Mouse (Mus musculus) myocyte (in vitro differentiated cells): ENCODE measurements around the gene Ankrd33b.

Source experiments
- MAX ChIP-seq: IDR thresholded peaks from one replicate; pipeline ENCODE4 v1.6.1; 2011; ENCODE audit warnings: low read depth, mild to moderate bottlenecking, control low read depth
- MYOD1 ChIP-seq, 3 experiments: IDR thresholded peaks; one replicate each; pipeline ENCODE4 v1.6.1; 2011; ENCODE audit warnings: control low read depth in 2 of 3, low read depth in 2 of 3, mild to moderate bottlenecking in 2 of 3, moderate library complexity in 1 of 3; ENCODE audit not compliant: insufficient read length in 2 of 3, control insufficient read depth in 1 of 3
- MYOG ChIP-seq, 3 experiments: IDR thresholded peaks; one replicate each; pipeline ENCODE4 v1.6.1; 2011; ENCODE audit warnings: control low read depth in 2 of 3, low read depth in 2 of 3, mild to moderate bottlenecking in 2 of 3; ENCODE audit not compliant: insufficient read length in 2 of 3, control insufficient read depth in 1 of 3, insufficient read depth in 1 of 3
- POLR2A ChIP-seq: IDR thresholded peaks from one replicate; pipeline ENCODE4 v1.6.1; 2011; ENCODE audit warnings: low read depth, mild to moderate bottlenecking, control low read depth, moderate library complexity; ENCODE audit not compliant: insufficient read length
- USF1 ChIP-seq: IDR thresholded peaks from one replicate; pipeline ENCODE4 v1.6.1; 2011; ENCODE audit warnings: low read depth, mild to moderate bottlenecking, control low read depth, moderate library complexity

DNA sequence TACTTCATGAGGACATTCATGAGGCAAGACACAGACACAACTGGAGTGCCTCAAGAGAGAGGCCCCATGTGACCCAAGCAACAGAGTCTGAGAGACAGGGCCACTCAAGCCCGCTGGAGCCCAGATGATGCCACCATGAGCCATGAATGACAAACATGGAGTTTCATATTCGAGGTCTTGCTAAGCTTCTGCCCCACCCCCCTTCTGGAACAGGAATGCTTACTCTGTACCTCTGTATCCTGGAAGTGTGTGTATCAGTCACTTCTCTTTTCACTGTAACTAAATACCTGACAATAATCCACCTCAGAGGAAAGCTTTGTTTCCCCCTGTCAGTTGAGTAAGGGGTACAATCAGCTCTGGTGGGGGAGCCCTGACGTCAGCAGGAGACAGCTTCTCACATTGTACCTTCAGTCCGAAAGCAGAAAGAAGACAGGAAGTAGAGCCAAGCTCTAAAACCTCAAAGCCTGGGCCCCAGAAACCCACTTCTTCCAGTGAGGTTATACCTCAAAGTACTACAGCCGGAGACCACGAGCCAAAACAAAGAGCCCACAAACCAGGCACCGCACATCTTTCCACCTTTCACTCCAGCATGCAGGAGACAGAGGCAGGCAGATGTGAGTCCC is 34.9 kb downstream of the Ankrd33b start:
- TF ChIP-seq MAX (no peak), MYOD1 (IDR thresholded peaks at IDR 0.05; ENCODE audit: control insufficient read depth in 1 of 3, insufficient read length in 2 of 3, low read depth in 2 of 3) (no peak), POLR2A (no peak), USF1 (peak; percentile 49), MYOG (IDR thresholded peaks at IDR 0.05; ENCODE audit: control insufficient read depth in 1 of 3, insufficient read depth in 1 of 3, insufficient read length in 2 of 3, low read depth in 2 of 3) (no peak)
